Mouse (Mus musculus): ENCODE data around the gene Sept11.

The Sept11 gene

DNA sequence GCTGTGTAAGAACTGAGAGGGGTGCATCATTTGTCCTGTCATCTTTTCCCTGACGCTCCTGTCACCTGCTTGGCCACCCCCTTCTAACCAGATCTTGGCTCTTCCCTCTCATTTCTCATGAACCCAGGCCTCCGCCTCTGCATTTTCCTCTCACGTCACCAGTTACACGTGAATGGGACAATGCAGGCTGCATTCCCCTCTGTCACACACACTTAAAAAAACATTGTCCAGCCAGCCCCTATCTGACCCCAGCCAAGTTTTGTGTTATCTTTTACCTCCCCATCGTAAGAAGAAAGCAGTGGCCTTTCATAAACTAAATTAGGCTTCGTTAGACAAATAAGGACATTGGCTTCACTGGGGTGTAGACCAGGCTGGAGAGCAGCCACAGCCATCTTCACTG, 79.3 kb downstream of the Sept11 start:
- DNase-seq (ENCODE audit: low read depth) = no peak

DNA sequence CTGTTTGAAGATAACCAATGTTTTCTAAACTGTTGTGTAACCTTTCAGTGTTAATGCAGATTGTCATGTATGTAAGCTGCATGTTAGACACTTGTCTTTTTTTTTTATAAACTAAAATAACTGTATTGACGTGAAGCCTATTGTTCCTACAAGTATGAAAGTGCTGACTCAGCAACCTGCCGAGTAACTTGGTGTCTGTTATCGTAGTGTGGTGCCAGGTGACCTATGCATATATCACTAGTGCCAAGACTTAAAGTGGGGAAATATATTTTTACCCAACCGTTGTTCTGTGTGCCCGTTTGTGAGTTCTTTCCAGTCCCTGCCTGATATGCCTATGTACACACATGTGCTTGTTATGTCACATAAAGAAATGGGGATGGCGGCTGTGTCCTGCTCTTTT, 81.4 kb downstream of the Sept11 start:
- no peak for DNase-seq (ENCODE audit: low read depth)

DNA sequence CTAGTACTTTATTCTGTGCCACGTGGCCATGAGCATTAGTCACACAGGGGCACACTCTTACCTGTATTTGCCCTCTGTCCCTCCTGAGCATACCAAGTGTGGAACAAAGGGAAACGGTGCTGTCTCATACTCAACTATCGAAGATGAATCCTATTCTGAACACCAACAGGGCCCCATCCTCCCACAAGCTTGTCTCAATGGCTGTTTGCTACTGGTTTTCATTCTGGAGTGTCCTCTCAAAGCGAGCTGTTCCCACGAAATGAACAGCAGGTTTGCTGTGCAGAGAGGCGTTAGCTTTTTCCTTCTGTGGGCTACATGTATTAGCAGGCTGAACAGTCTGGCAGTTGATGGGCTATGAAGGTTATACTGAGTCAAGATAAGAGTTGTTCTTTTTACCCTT, 85.4 kb downstream of the Sept11 start:
- DNase-seq (ENCODE audit: low read depth) = no peak

DNA sequence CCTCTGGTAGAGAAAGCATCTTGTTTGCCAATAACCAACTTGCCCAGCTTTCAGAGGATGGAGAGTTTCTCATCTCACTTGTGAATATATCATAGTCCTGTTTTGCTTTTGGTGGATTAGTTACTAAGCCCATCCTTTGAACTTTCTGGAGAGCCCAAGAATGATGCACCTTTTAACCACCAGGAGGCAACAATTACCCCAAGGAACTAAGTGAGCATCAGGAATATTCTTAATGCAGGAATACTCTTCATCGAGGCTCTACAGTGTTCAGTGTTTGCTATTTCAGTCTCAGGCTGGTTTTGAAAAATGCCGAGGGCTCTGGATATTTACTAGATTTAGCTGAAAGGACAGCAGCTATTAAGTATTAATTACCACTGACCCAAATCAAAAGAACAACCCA, 87.0 kb downstream of the Sept11 start:
- no peak for DNase-seq (ENCODE audit: low read depth)

DNA sequence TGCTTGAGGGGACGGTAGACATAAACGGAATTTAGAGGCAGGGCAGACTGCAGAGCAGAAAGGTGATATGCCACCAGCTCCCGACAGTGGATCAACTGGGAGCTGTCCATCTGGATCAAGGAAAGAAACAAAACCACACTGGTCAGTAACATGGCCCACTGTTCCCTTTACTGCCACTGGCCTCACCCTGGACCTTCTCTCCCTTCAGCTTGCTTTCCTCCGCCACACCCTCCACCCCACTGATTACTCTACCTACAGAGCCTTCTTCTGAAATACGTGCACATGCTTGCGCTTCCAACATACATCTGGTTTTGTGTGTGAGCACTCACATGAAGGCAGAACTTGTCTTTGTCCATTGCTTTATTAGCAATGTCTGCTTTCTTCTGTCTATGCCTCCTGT, 90.1 kb downstream of the Sept11 start:
- no peak for DNase-seq (ENCODE audit: low read depth)

DNA sequence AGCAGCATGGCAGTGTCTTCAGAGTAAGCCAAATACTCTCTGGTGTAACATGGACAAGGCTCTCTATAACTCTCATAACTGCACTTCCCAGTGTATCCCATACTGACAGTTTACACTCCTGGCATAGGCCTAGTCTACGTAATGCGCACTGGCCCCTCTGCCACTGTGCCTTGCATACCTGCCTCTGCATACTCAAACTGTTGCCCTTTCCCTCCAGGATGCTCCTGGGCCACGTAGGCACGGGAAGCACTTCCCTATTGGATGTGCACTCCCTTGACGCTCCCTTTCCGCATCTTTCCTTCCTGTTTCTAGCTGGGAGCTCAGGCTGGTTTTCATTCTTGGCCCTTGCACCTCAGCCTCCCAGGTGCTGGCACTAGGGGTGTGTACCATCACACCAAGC, 91.3 kb downstream of the Sept11 start:
- no peak for DNase-seq (ENCODE audit: low read depth)

DNA sequence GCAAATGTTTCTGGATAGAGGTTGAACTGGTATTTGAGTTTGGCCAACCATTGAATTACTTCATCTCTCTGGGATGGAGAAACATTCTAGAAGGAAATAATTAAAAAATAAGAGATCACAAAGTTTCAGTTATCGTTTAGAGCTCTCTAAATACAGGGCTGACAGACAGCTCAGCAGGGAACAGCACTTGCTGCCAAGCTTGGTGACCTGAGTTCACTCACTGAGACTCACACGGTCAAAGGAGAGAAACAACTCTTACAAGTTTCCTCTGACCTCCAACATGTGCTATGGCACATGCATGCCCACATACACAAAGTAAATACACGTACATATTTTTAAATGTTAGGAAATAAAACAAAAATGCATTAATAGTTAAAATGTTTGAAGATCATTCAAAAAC, 96.4 kb downstream of the Sept11 start:
- DNase-seq (ENCODE audit: low read depth) = no peak

DNA sequence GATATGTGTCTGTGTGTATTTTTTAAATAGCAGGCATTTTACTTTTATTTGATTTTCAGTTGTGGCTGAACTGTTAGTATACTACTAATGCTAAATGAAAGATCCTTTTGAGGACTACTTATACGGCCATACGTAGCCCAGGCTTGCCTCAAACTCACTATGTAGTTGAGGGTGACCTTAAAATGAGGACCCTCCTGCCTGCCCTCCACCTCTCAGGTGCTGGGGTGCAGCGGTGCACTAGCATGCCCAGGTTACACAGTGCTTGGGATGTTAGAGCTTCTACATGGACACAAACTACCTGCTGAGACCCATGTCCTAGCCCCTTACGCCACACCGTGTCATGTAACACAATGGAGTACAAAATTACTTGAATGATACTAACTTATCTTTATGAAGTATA, 97.2 kb downstream of the Sept11 start:
- no peak for DNase-seq (ENCODE audit: low read depth)

DNA sequence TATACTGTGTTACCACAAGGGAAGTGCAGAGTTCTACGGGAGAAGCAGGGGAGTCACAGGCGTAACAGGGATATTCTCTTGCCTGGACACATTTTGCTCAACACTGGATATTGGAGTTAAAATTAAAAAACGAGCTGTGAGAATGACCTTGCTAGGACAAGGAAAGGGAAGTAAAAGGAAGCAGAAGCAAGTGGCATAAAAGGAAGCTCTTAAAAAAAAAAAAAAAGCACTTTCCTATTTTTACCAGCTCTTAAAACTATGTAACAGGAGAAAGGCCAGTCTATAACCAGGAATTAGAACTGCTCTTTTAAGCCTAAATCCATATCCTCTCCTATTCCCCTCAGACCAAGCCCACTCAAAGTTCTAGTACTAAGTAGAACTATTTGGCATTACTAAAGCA, 105.0 kb downstream of the Sept11 start:
- no peak for DNase-seq (ENCODE audit: low read depth)

DNA sequence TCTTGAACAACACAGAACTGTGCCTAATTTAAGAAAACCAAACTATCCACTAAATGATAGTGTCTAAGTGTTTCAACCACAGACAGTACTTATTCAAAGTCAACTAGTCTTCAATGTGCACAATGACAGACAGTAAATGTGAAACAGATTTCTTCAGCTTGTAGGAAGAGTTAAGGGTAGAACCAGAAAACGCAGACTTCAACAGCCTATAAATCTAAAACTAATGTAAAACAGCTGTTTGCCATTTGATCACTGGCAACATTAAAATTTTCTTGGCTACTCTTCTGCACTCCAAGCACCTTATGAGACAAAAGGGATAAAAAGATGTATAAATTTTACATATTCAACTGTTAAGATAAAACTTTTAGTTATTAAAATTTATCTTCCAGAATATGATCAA, 107.9 kb downstream of the Sept11 start:
- no peak for DNase-seq (ENCODE audit: low read depth)

DNA sequence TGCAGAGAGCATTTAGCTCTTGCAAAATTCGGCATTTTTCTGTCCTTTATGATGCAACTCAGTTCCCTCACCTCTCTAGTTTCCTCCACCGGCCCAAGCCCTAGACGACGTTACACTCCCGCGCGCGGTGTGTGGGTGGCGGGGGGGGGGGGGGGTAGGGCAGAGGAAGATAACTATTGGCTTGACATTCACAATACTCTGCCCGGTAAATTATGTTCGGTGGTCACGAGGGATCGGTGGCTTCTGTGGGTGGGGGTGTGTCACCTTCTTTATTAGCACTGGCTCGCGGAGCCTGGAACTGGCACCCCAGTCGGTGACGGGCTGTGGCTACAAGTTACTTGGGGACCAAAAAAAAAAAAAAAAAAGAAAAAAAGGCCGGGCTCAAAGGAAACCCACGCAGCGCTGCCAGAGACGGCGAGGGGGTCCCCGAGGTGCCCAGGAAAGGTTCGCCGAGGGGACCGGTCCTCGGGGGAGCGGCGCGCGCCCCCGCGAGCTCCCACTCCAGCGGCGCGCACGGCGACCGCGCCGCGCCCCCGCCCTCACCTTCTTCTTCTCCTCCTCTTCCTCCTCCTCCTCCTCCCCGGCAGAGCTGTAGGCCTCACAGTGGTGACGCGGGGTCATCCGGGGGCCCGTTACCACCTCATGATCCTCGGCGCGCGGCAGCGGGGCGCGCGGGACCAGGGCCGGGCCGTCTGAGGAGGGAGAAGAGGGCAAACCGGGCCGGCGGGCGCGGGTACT, 112.3 kb downstream of the Sept11 start:
- DNase-seq (ENCODE audit: low read depth) = no peak

DNA sequence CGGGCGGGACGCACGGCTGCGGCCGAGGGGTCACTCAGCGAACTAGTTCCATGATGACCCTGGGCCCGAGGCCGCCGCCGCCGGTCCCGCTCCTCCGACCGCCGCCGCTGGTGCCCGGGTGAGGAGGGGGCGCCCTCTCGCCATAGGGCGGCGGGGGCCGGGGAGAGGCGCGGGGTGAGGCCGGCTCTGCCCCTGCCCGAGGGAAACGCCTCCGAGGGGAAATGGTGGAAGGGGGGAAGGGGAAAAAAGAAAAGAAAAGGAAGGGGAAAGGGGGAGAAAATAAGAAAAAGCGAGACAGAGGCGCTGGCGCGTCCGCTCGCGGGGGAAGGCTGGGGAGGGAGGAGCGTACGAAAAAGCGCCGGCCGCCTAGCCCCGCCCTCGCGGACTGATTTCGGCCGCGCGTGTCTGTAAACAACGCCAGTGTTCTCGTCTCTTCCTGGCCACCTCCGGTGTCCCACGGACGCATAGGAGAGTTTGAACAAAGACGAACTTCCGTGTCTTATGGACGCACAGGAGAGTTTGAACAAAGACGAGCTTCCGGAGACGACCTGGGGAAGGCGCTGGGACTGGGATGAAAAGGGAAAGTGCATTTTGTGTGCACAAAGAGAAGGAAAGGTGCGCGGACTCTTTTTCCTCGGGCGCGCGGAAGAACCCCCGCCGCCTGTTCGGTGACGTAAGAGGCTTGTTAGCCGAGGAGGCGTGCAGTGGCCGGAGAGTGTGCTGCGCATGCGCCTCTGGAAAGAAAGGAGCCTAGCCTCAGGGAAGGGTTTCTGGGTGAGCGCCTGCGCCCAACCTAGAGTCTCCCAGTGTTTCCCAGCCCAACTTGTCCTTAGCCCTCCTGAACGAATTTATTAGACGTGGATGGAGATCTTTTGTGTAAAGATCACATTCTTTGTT, 113.1 kb downstream of the Sept11 start, which contains the start of the genes Ccni and 2010109A12Rik:
Gene Ccni (minus strand): TSS at position 387 of the 897 bp plus-strand sequence.
Gene 2010109A12Rik (plus strand): TSS at position 410 of the 897 bp plus-strand sequence.
- DNase-seq (ENCODE audit: low read depth) = peak; percentile 91

DNA sequence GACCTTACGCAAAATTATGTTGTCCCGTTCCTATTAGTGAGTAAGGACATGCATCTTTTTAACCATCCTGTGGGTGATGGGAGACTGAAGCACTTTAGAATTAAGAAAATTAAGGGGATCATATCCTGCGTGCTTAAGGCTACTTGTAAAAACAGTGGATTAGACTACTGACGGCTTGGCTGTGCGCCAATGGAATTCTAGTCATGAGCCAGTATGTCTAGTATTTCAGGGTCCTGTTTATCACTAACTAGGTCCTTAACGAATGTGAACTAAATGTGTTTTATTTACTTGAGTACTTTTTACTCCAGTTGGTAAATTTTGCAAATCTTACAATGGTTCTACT, 113.7 kb downstream of the Sept11 start:
- no peak for DNase-seq (ENCODE audit: low read depth)

DNA sequence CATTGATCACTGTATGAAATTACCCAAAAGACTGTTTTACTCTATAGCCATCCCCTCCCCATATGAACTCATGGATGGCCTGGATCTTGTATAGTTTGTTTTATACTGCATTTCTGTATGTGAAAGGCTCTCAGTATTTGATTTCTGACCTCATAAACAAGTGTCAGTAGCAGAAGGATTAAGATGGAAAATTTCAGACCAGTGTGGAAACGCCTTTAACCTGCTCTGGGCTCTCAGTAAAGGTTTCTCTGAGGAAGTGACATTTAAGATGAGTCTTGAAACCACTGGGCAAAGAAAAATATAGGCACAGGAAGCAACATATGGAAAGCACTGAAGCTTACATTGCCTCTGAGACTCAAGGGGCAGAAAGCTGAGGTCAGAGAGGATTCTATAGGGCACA, 114.3 kb downstream of the Sept11 start:
- no peak for DNase-seq (ENCODE audit: low read depth)

DNA sequence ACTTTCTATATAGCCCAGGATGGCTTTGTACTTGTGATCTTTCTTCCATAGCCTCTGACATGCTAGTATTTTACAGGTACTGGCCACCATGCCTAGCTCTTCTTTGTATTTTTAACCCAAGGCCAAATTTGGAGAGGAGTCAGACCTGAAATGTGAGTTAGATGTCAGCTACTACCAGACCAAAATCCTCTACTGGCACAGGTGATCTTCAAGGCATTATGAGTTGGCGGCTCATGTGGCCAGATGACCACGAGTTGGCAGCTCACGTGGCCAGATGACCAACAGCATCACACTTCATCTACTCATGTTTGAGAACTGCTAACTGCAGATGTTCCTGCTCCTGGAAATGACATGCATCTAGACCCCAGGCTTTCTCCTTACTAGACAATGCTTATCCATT, 125.1 kb downstream of the Sept11 start:
- no peak for DNase-seq (ENCODE audit: low read depth)

DNA sequence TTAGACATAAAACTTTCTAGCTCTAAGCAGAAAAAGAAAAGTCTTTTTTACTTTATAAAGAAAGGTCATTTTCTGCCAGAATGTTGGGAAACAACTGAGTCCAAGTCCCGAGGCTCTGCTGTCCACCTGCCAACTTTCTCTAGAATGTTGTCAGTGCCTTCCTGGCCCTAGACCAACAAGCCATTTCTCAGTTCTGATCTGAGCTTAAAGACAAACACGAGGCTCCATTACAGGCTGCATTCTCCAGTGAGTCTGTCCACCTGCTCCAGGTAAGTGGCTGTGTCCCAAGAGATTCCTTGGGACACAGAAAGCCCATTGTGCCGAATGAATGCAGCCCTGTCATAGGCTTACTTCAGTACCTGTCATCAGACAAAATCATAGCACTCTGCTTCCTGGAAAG, 128.4 kb downstream of the Sept11 start:
- peak; percentile 81 for DNase-seq (ENCODE audit: low read depth)

DNA sequence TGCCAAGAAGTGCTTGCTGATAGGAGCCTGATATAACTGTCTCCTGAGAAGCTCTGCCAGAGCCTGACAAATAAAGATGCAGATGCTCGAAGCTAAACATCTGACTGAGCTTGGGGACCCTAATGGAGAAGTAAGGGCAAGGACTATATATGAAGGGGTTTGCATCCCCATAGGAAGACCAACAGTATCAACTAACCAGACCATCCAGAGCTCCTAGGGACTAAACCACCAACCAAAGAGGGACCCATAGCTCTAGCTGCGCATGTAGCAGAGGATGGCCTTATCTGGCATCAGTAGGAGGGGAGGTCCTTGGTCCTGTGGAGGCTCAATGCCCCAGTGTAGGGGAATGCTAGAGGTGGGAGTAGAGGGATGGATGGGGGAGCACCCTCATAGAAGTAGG, 131.3 kb downstream of the Sept11 start:
- no peak for DNase-seq (ENCODE audit: low read depth)

All from fibroblast of lung, adult 2 months (primary cell).